Mouse (Mus musculus): ENCODE measurements around the gene Tgfb1. TPM values are rescaled to one million over a fixed set of nuclear protein-coding genes. Genes with fewer than 3 reads are reported as not detected.

The Tgfb1 gene
- polyA plus RNA-seq, 2 experiments, result 3.6 to 16.8 TPM

- no peak for ATAC-seq (ENCODE audit: low FRiP score, low read depth)
Observed at GRCm38 (mm10) chr7:25694104-25694503, 7.3 kb downstream of the Tgfb1 start.

GRCm38 (mm10) chr7:25699851-25700250, 13.0 kb downstream of the Tgfb1 start:
- H3K9ac ChIP-seq (ENCODE audit: low read depth, low read length, severe bottlenecking), result no peak overlapping the region
- DNase-seq (ENCODE audit: low spot score) (no peak), ATAC-seq (ENCODE audit: low FRiP score, low read depth) (no peak)
- no peaks in the 10 kb centered on the region; the same call in 1 of the 2 replicates for H3K27me3 ChIP-seq (ENCODE audit: control insufficient read depth, insufficient read depth, low read length)
- H3K4me3 ChIP-seq (replicated peaks; ENCODE audit: low read length), result no peak overlapping the region
- no peaks in the 10 kb centered on the region for H3K4me1 ChIP-seq (ENCODE audit: control insufficient read depth, insufficient read depth, low read length)
- H3K9me3 ChIP-seq (ENCODE audit: control insufficient read depth, low read length), result no peaks in the 10 kb centered on the region
- H3K4me2 ChIP-seq (replicated peaks; ENCODE audit: low read depth, low read length, severe bottlenecking), result no peak overlapping the region
- TF ChIP-seq POLR2A (IDR thresholded peaks at IDR 0.05; ENCODE audit: borderline replicate concordance, extremely low read depth, insufficient read depth, insufficient read length), result no peak
- H3K27ac ChIP-seq (replicated peaks; ENCODE audit: low read depth, low read length), result no peak overlapping the region
- WGBS, result 54% methylated on average over 13 of the region's 13 CpGs
- H3K36me3 ChIP-seq (ENCODE audit: control insufficient read depth, insufficient read depth, low read length), result no peaks in the 10 kb centered on the region

More at GRCm38 (mm10) chr7:25694104-25694503, 7.3 kb downstream of the Tgfb1 start:
- TF ChIP-seq POLR2A (IDR thresholded peaks at IDR 0.05; ENCODE audit: borderline replicate concordance, extremely low read depth, insufficient read depth, insufficient read length), result no peak
- 71% methylated on average over 8 of the region's 8 CpGs for WGBS
- peaks cover 18% of the 10 kb centered on the region for H3K27me3 ChIP-seq (ENCODE audit: control insufficient read depth, insufficient read depth, low read length)
- no peak overlapping the region for H3K27ac ChIP-seq (replicated peaks; ENCODE audit: low read depth, low read length)
- no peak for DNase-seq (ENCODE audit: low spot score)
- no peak overlapping the region for H3K4me3 ChIP-seq (replicated peaks; ENCODE audit: low read length)
- no peaks in the 10 kb centered on the region for H3K36me3 ChIP-seq (ENCODE audit: control insufficient read depth, insufficient read depth, low read length)
- no peaks in the 10 kb centered on the region for H3K9me3 ChIP-seq (ENCODE audit: control insufficient read depth, low read length)
- H3K4me2 ChIP-seq (replicated peaks; ENCODE audit: low read depth, low read length, severe bottlenecking), result no peak overlapping the region
- H3K9ac ChIP-seq (ENCODE audit: low read depth, low read length, severe bottlenecking), result no peak overlapping the region
- H3K4me1 ChIP-seq (ENCODE audit: control insufficient read depth, insufficient read depth, low read length), result peaks cover 5% of the 10 kb centered on the region; the same call in 1 of the 2 replicates

- no peak for DNase-seq (ENCODE audit: low spot score)
- no peaks in the 10 kb centered on the region; the same call in 1 of the 2 replicates for H3K27me3 ChIP-seq (ENCODE audit: control insufficient read depth, insufficient read depth, low read length)
- H3K9ac ChIP-seq (ENCODE audit: low read depth, low read length, severe bottlenecking), result no peak overlapping the region
- H3K4me2 ChIP-seq (replicated peaks; ENCODE audit: low read depth, low read length, severe bottlenecking), result no peak overlapping the region
- H3K4me3 ChIP-seq (replicated peaks; ENCODE audit: low read length), result no peak overlapping the region
- no peak overlapping the region for H3K27ac ChIP-seq (replicated peaks; ENCODE audit: low read depth, low read length)
- 78% methylated on average over 12 of the region's 12 CpGs for WGBS
- TF ChIP-seq POLR2A (IDR thresholded peaks at IDR 0.05; ENCODE audit: borderline replicate concordance, extremely low read depth, insufficient read depth, insufficient read length), result no peak
- H3K9me3 ChIP-seq (ENCODE audit: control insufficient read depth, low read length), result no peaks in the 10 kb centered on the region
- ATAC-seq (ENCODE audit: low FRiP score, low read depth), result no peak
- no peaks in the 10 kb centered on the region for H3K36me3 ChIP-seq (ENCODE audit: control insufficient read depth, insufficient read depth, low read length)
- no peaks in the 10 kb centered on the region for H3K4me1 ChIP-seq (ENCODE audit: control insufficient read depth, insufficient read depth, low read length)
Observed at GRCm38 (mm10) chr7:25700732-25701131, 13.9 kb downstream of the Tgfb1 start.

GRCm38 (mm10) chr7:25702350-25702749, 15.5 kb downstream of the Tgfb1 start:
- 94% methylated on average over 2 of the region's 2 CpGs for WGBS
- Histone ChIP-seq H3K4me2 (replicated peaks; ENCODE audit: low read depth, low read length, severe bottlenecking) (no peak overlapping the region), H3K4me1 (ENCODE audit: control insufficient read depth, insufficient read depth, low read length) (no peaks in the 10 kb centered on the region), H3K27me3 (ENCODE audit: control insufficient read depth, insufficient read depth, low read length) (no peaks in the 10 kb centered on the region; the same call in 1 of the 2 replicates), H3K36me3 (ENCODE audit: control insufficient read depth, insufficient read depth, low read length) (no peaks in the 10 kb centered on the region), H3K9me3 (ENCODE audit: control insufficient read depth, low read length) (no peaks in the 10 kb centered on the region), H3K27ac (replicated peaks; ENCODE audit: low read depth, low read length) (no peak overlapping the region), H3K9ac (ENCODE audit: low read depth, low read length, severe bottlenecking) (no peak overlapping the region), H3K4me3 (replicated peaks; ENCODE audit: low read length) (no peak overlapping the region)
- no peak for DNase-seq (ENCODE audit: low spot score)
- no peak for TF ChIP-seq POLR2A (IDR thresholded peaks at IDR 0.05; ENCODE audit: borderline replicate concordance, extremely low read depth, insufficient read depth, insufficient read length)
- no peak for ATAC-seq (ENCODE audit: low FRiP score, low read depth)

GRCm38 (mm10) chr7:25703793-25704494, 17.1 kb downstream of the Tgfb1 start:
- Histone ChIP-seq H3K4me1 (ENCODE audit: control insufficient read depth, insufficient read depth, low read length) (peaks cover 5% of the 10 kb centered on the region; the same call in 1 of the 2 replicates), H3K36me3 (ENCODE audit: control insufficient read depth, insufficient read depth, low read length) (no peaks in the 10 kb centered on the region), H3K9ac (ENCODE audit: low read depth, low read length, severe bottlenecking) (no peak overlapping the region), H3K27ac (replicated peaks; ENCODE audit: low read depth, low read length) (no peak overlapping the region), H3K4me2 (replicated peaks; ENCODE audit: low read depth, low read length, severe bottlenecking) (no peak overlapping the region), H3K9me3 (ENCODE audit: control insufficient read depth, low read length) (no peaks in the 10 kb centered on the region), H3K4me3 (replicated peaks; ENCODE audit: low read length) (no peak overlapping the region), H3K27me3 (ENCODE audit: control insufficient read depth, insufficient read depth, low read length) (no peaks in the 10 kb centered on the region; the same call in 1 of the 2 replicates)
- ATAC-seq (ENCODE audit: low FRiP score, low read depth) (no peak), DNase-seq (ENCODE audit: low spot score) (no peak)
- WGBS, result 39% methylated on average over 10 of the region's 10 CpGs
- no peak for TF ChIP-seq POLR2A (IDR thresholded peaks at IDR 0.05; ENCODE audit: borderline replicate concordance, extremely low read depth, insufficient read depth, insufficient read length)
